ENCODE assay signal across 11 mouse cellular contexts in genomic region chr11:88408305-88408704, GRCm38 (mm10).
DNase-seq lines count a peak whose midpoint lies in the region; ATAC-seq lines count a peak whose summit lies in the region.
"Had no signal": no experiment of that assay in that cellular context is flagged by ENCODE, and none has a peak within 500 bp of the region (broad histone marks: within the 10 kb centered on the region; RNA-seq: fewer than 3 reads in every experiment).

No protein-coding gene starts in this region.

- H3K9ac ChIP-seq in heart, embryonic 15.5 days = no peak overlapping the region
- H3K9ac ChIP-seq in heart, embryonic 12.5 days = no peak overlapping the region
- no peak overlapping the region for H3K9ac ChIP-seq in hindbrain, embryonic 12.5 days
- H3K9ac ChIP-seq in midbrain, embryonic 14.5 days (replicated peaks; ENCODE audit: low read length) = no peak overlapping the region

- no peak for ATAC-seq in heart, embryonic 15.5 days (replicated peaks; ENCODE audit: insufficient number of reproducible peaks, insufficient read depth, low FRiP score, low read depth)
- no peak for ATAC-seq in heart, embryonic 12.5 days (ENCODE audit: insufficient number of reproducible peaks, low FRiP score)
- ATAC-seq in hindbrain, embryonic 12.5 days (ENCODE audit: low FRiP score) = no peak
- ATAC-seq in midbrain, embryonic 14.5 days (ENCODE audit: low FRiP score, low TSS enrichment) = no peak
- ATAC-seq: CD4-positive, CD25-positive, alpha-beta regulatory T cell, adult 4 months had no signal

- no peak overlapping the region for H3K4me2 ChIP-seq in heart, embryonic 15.5 days
- H3K4me2 ChIP-seq in heart, embryonic 12.5 days = no peak overlapping the region
- H3K4me2 ChIP-seq in hindbrain, embryonic 12.5 days (replicated peaks) = no peak overlapping the region
- H3K4me2 ChIP-seq in midbrain, embryonic 14.5 days (ENCODE audit: low read length) = no peak overlapping the region

- 0 out of 2 replicates have a peak, but pooled peaks cover 8% of the 10 kb centered on the region for H3K36me3 ChIP-seq in heart, embryonic 15.5 days
- peaks cover 21% of the 10 kb centered on the region for H3K36me3 ChIP-seq in heart, embryonic 12.5 days
- H3K36me3 ChIP-seq in hindbrain, embryonic 12.5 days = peaks cover 10% of the 10 kb centered on the region; the same call in 1 of the 2 replicates
- no peaks in the 10 kb centered on the region for H3K36me3 ChIP-seq in midbrain, embryonic 14.5 days (ENCODE audit: control insufficient read depth, insufficient read depth, low read length)

- DNase-seq in brain, adult 2 months (ENCODE audit: low read depth, low spot score) = peak; percentile 33
- DNase-seq in midbrain, embryonic 14.5 days = no peak
- no peak for DNase-seq in right cerebral cortex, postnatal 14 days
- DNase-seq in testis, postnatal 10 days (ENCODE audit: low spot score) = no peak
- DNase-seq: cerebellum, adult 9-11 months; gastrocnemius, postnatal 25 days had no signal

- no peaks in the 10 kb centered on the region for H3K27me3 ChIP-seq in heart, embryonic 15.5 days
- H3K27me3 ChIP-seq in heart, embryonic 12.5 days (replicated peaks) = no peaks in the 10 kb centered on the region
- H3K27me3 ChIP-seq in hindbrain, embryonic 12.5 days = no peaks in the 10 kb centered on the region
- no peaks in the 10 kb centered on the region for H3K27me3 ChIP-seq in midbrain, embryonic 14.5 days (ENCODE audit: control insufficient read depth, insufficient read depth, low read length)

- H3K4me3 ChIP-seq in heart, embryonic 15.5 days = no peak overlapping the region
- no peak overlapping the region for H3K4me3 ChIP-seq in heart, embryonic 12.5 days
- H3K4me3 ChIP-seq in hindbrain, embryonic 12.5 days = no peak overlapping the region
- H3K4me3 ChIP-seq in midbrain, embryonic 14.5 days (replicated peaks; ENCODE audit: low read depth, low read length) = no peak overlapping the region

- H3K27ac ChIP-seq in heart, embryonic 15.5 days = peak overlapping the region; percentile 48; the same call in 1 of the 2 replicates
- no peak overlapping the region for H3K27ac ChIP-seq in heart, embryonic 12.5 days (ENCODE audit: poor library complexity, severe bottlenecking)
- peak overlapping the region; percentile 83 for H3K27ac ChIP-seq in hindbrain, embryonic 12.5 days
- peak overlapping the region; percentile 39 for H3K27ac ChIP-seq in midbrain, embryonic 14.5 days (replicated peaks; ENCODE audit: low read depth, low read length)
- H3K27ac ChIP-seq: macrophage had no signal

- H3K9me3 ChIP-seq in heart, embryonic 15.5 days (replicated peaks) = no peaks in the 10 kb centered on the region
- no peaks in the 10 kb centered on the region for H3K9me3 ChIP-seq in heart, embryonic 12.5 days (replicated peaks)
- no peaks in the 10 kb centered on the region for H3K9me3 ChIP-seq in hindbrain, embryonic 12.5 days (replicated peaks)
- no peaks in the 10 kb centered on the region for H3K9me3 ChIP-seq in midbrain, embryonic 14.5 days (ENCODE audit: control insufficient read depth, low read length)

- H3K4me1 ChIP-seq in heart, embryonic 15.5 days (replicated peaks) = peaks cover 60% of the 10 kb centered on the region
- H3K4me1 ChIP-seq in heart, embryonic 12.5 days (replicated peaks) = peaks cover 63% of the 10 kb centered on the region
- peaks cover 63% of the 10 kb centered on the region for H3K4me1 ChIP-seq in hindbrain, embryonic 12.5 days
- peaks cover 48% of the 10 kb centered on the region for H3K4me1 ChIP-seq in midbrain, embryonic 14.5 days (ENCODE audit: control insufficient read depth, insufficient read depth, low read length)

- WGBS in heart, embryonic 15.5 days = 73% methylated on average over 8 of the region's 8 CpGs
- WGBS in heart, embryonic 12.5 days = 86% methylated on average over 8 of the region's 8 CpGs
- WGBS in hindbrain, embryonic 12.5 days = 77% methylated on average over 8 of the region's 8 CpGs
- 78% methylated on average over 8 of the region's 8 CpGs for WGBS in midbrain, embryonic 14.5 days
